Mouse (Mus musculus) limb, embryonic 13.5 days (tissue): ENCODE measurements at regions not wholly inside any gene's neighbourhood (a gene's known extent, or its start where the extent isn't known, plus 50 kb on each side); places are given as distances from the start of the nearest gene placed in this dataset.
"Not testable (repeated sequence)": the region's sequence is repeated elsewhere in the genome, so short reads cannot be mapped to it uniquely, and the experiment has no call there.

Experiments used
- ATAC-seq: fragments of 200-750 bp; cut with Nextera tagmentation; 2 replicates; pipeline ENCODE4 v1.8.0; 2017; ENCODE audit warnings: low read depth, moderate number of reproducible peaks, moderate TSS enrichment; ENCODE audit not compliant: low FRiP score
- H3K27ac ChIP-seq: fragments of 300-500 bp; sonication (generic); 2 replicates; pipeline ENCODE4 v1.5.1; 2015; ENCODE audit warnings: inconsistent platforms, mild to moderate bottlenecking, moderate library complexity
- H3K27me3 ChIP-seq: fragments of 300-500 bp; sonication (generic); 2 replicates; pipeline ENCODE4 v1.6.1; 2015; ENCODE audit warnings: mild to moderate bottlenecking, inconsistent platforms
- H3K36me3 ChIP-seq: fragments of 300-500 bp; sonication (generic); 2 replicates; pipeline ENCODE4 v1.6.1; 2015; ENCODE audit warnings: inconsistent platforms, mild to moderate bottlenecking, moderate library complexity
- H3K4me1 ChIP-seq: fragments of 300-500 bp; sonication (generic); 2 replicates; pipeline ENCODE4 v1.6.1; 2015; ENCODE audit warnings: inconsistent platforms
- H3K4me2 ChIP-seq: fragments of 300-500 bp; sonication (generic); replicated peaks from 2 replicates; pipeline ENCODE4 v1.6.1; 2015; ENCODE audit warnings: inconsistent platforms, mild to moderate bottlenecking, moderate library complexity
- H3K4me3 ChIP-seq: fragments of 300-500 bp; sonication (generic); 2 replicates; pipeline ENCODE4 v1.5.1; 2015; ENCODE audit warnings: moderate library complexity, mild to moderate bottlenecking, inconsistent platforms
- H3K9ac ChIP-seq: fragments of 300-500 bp; sonication (generic); 2 replicates; pipeline ENCODE4 v1.6.1; 2015; ENCODE audit warnings: mild to moderate bottlenecking, inconsistent platforms
- H3K9me3 ChIP-seq: fragments of 300-500 bp; sonication (generic); 2 replicates; pipeline ENCODE4 v1.6.1; 2016; ENCODE audit warnings: inconsistent platforms
- WGBS: fragments of 180-500 bp; shearing (Covaris S2); methylation state at CpG from one replicate; pipeline ENCODE4 v1.1.7; 2015; 5-methylcytosine and 5-hydroxymethylcytosine counted together

DNA sequence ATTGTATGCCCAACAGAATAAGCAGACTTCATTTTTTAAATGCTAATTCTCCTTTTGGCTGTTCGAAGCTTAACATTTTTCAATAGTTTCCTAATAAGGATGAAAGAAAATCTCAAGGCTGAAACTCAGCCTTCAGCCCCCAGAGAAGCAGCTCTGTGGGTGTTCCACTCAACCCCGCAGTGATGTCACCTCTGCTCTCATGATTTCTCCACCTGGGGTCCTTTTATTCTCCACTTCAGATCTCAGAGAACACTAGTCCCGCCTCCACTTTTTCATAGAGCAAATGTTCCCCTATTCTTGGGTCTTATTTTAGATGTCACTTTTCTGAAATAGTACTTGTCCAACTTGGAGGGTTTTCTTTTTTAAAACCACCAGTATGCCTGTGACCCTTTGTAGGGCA, 567.3 kb downstream of the Cntn3 start:
- 75% methylated on average over 3 of the region's 3 CpGs for WGBS
- Histone ChIP-seq H3K9ac (no peak overlapping the region), H3K4me1 (no peaks in the 10 kb centered on the region), H3K36me3 (no peaks in the 10 kb centered on the region), H3K27me3 (no peaks in the 10 kb centered on the region), H3K9me3 (no peaks in the 10 kb centered on the region), H3K4me3 (no peak overlapping the region), H3K4me2 (no peak overlapping the region), H3K27ac (no peak overlapping the region)
- no peak for ATAC-seq

DNA sequence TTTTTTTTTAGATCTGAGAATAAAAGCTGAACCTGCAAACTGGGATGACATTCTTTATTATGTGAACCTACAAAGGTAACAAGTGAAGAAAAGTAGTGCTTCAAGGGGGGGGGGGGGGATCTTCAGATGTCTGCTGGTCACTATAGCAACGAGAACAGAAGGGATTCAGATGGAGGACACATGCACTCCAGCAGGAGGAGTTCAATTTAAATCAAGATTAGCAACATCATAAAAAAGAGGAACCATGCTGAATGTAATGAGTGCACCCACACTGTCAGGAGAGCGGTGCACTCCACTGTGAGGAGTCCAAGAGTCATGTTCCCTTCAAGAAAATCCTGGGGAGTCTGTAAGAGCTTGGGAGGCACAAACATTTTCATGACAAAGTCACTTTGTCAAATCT, 574.7 kb downstream of the Cntn3 start:
- no peak for ATAC-seq
- 70% methylated on average over 2 of the region's 2 CpGs for WGBS

DNA sequence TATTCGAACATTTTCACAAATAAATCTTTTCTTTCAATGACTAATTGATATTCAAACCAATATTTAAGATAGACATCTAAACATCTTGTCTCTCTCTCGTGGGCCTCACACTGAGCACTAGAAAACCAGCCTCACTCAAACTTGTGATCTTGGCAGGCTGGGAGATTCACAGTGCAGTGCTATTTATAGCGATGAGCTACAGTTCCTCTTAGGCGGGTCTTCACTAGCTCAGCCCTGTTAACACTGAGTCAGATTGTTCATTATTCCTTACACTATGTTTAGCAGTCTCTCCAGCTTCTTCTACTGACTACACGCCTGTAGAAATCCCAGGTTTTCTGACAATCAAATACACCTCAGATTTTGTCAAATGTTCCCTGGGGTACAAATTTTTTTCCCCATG, 575.3 kb downstream of the Cntn3 start:
- no peak for ATAC-seq
- no peaks in the 10 kb centered on the region for H3K27me3 ChIP-seq
- H3K4me2 ChIP-seq = no peak overlapping the region
- H3K9me3 ChIP-seq = no peaks in the 10 kb centered on the region
- H3K4me1 ChIP-seq = no peaks in the 10 kb centered on the region
- no peaks in the 10 kb centered on the region for H3K36me3 ChIP-seq
- no peak overlapping the region for H3K9ac ChIP-seq
- WGBS = 74% methylated on average over 5 of the region's 5 CpGs
- H3K4me3 ChIP-seq = no peak overlapping the region
- no peak overlapping the region for H3K27ac ChIP-seq

More for the DNA sequence above, 574.7 kb downstream of the Cntn3 start:
- no peak overlapping the region for H3K27ac ChIP-seq
- no peak overlapping the region for H3K4me3 ChIP-seq
- no peaks in the 10 kb centered on the region for H3K27me3 ChIP-seq
- H3K9ac ChIP-seq = no peak overlapping the region
- H3K36me3 ChIP-seq = no peaks in the 10 kb centered on the region
- H3K4me2 ChIP-seq = no peak overlapping the region
- H3K4me1 ChIP-seq = no peaks in the 10 kb centered on the region
- H3K9me3 ChIP-seq = no peaks in the 10 kb centered on the region

DNA sequence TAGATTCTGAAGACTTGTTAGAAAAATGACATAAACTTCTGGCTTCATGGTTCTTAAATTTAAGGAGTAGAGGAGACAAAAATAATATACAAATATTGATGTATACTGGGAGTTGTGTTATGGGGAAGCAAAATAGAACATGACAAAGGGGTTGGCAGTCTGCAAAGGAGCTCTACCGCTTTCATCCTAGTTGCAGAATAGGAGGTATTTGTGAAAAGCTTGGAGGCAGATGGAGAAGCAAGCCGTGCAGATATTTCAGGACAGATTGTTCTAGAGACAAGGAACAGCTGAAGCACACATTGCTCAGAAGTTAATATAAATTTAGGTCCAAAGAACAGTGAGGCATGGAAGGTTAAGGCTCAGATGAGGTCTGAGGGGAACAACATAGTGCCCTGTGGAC, 580.1 kb downstream of the Cntn3 start:
- Histone ChIP-seq H3K4me1 (no peaks in the 10 kb centered on the region), H3K9me3 (no peaks in the 10 kb centered on the region), H3K4me3 (no peak overlapping the region), H3K36me3 (no peaks in the 10 kb centered on the region), H3K9ac (no peak overlapping the region), H3K4me2 (no peak overlapping the region), H3K27ac (no peak overlapping the region), H3K27me3 (no peaks in the 10 kb centered on the region)
- ATAC-seq = no peak
- WGBS = 87% methylated on average over 2 of the region's 2 CpGs

DNA sequence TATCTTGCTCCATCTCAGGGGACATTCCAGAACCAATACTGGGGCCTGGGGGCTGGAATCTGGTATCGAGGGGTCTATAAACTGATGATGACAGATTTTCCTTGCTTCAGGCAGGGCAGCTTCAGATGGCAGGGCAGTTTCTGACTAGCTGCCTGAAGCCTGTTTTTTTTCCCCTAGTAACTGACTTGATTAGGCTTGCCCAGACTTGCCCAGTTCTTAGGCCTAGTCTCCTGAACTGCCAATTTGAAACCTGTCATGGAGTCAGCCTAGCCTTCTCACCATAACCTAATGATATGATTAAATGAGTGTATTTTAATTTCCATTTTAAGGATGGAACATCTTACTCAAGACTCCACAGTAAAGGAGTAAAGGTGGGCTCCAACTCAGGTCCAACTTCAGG, 591.2 kb downstream of the Cntn3 start:
- no peak overlapping the region for H3K9ac ChIP-seq
- H3K9me3 ChIP-seq = no peaks in the 10 kb centered on the region
- ATAC-seq = no peak
- no peak overlapping the region for H3K4me2 ChIP-seq
- no peaks in the 10 kb centered on the region for H3K36me3 ChIP-seq
- H3K27ac ChIP-seq = no peak overlapping the region
- 51% methylated on average over 1 of the region's 1 CpGs for WGBS
- no peak overlapping the region for H3K4me3 ChIP-seq
- H3K27me3 ChIP-seq = no peaks in the 10 kb centered on the region
- H3K4me1 ChIP-seq = no peaks in the 10 kb centered on the region

DNA sequence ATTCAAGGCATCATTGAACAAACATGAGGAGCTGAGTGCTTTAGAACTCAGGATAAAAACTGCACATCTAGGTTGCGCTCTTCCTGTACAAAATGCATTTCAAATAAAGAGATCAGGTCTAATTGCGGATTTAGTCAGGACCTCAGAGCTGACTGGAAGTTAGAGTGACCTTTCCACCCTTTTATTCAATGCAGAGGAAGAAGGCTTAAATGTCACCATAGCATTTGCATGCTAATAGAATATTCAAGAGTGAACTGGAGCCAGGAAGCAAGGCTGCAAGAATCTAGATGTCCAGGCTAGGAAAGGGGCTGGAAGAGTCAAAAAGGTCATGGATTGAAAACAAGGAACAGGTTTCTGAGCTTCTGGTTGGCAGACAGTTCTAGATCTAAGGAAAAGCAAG, 593.7 kb downstream of the Cntn3 start:
- Histone ChIP-seq H3K9ac (no peak overlapping the region), H3K36me3 (no peaks in the 10 kb centered on the region), H3K4me2 (no peak overlapping the region), H3K4me3 (no peak overlapping the region), H3K27ac (no peak overlapping the region), H3K9me3 (no peaks in the 10 kb centered on the region), H3K4me1 (no peaks in the 10 kb centered on the region), H3K27me3 (no peaks in the 10 kb centered on the region)
- no peak for ATAC-seq
- WGBS = 84% methylated on average over 2 of the region's 2 CpGs

DNA sequence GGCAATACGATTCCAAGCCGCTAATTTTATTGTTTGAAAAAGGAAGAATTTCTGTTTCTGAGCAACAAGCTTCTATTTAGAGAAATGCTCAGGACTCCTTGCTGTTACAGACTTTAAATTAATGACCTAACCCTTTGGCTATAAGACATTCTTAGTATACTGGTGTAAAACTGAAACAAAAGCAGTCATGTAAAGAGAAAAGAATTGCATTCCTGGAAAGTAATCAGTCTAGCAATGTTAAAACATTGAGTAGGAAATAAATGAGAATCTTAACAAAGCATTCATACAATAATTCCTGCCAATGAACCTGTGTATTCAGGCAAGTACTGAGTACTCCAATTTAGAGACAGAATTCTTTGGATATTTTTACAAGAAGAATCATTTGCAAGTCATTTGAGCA, 587.2 kb upstream of the Pdzrn3 start:
- 84% methylated on average over 2 of the region's 2 CpGs for WGBS
- H3K27me3 ChIP-seq = no peaks in the 10 kb centered on the region
- no peak for ATAC-seq

DNA sequence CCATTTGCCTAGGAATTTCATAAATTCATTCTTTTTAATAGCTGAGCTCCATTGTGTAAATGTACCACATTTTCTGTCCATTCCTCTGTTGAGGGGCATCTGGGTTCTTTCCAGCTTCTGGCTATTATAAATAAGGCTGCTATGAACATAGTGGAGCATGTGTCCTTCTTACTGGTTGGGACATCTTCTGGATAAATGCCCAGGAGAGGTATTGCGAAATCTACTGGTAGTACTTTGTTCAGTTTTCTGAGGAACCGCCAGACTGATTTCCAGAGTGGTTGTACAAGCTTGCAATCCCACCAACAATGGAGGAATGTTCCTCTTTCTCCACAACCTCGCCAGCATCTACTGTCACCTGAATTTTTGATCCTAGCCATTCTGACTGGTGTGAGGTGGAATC, 583.8 kb upstream of the Pdzrn3 start:
- not testable (repeated sequence) for H3K27me3 ChIP-seq, H3K9me3 ChIP-seq, H3K4me3 ChIP-seq, H3K36me3 ChIP-seq, H3K9ac ChIP-seq, ATAC-seq, H3K4me1 ChIP-seq, H3K27ac ChIP-seq, H3K4me2 ChIP-seq
- WGBS = 88% methylated on average over 3 of the region's 3 CpGs

More for the DNA sequence above, 587.2 kb upstream of the Pdzrn3 start:
- H3K36me3 ChIP-seq = no peaks in the 10 kb centered on the region
- no peaks in the 10 kb centered on the region for H3K4me1 ChIP-seq
- no peak overlapping the region for H3K4me2 ChIP-seq
- no peak overlapping the region for H3K9ac ChIP-seq
- H3K4me3 ChIP-seq = no peak overlapping the region
- H3K9me3 ChIP-seq = no peaks in the 10 kb centered on the region
- no peak overlapping the region for H3K27ac ChIP-seq

DNA sequence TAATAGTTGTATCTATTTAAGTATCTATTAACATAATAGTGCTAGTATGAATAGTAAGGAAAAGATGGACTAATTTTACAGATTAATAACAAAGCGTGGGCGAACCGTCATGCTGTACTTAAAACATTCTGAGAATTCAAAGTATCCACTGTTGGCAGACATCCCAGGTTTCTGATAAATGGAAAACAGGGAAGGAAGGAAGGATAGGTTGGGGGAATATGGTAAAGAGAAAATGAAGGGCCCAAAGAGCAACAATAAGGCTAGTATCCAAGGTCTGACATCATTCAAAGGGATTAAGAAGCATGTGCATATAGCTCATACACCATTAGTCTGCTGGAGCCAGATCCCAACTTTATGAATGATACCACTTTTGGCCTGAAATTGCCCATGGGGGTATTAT, 572.0 kb upstream of the Pdzrn3 start:
- Histone ChIP-seq H3K27me3 (no peaks in the 10 kb centered on the region), H3K36me3 (no peaks in the 10 kb centered on the region), H3K27ac (no peak overlapping the region), H3K9ac (no peak overlapping the region), H3K4me3 (no peak overlapping the region), H3K9me3 (no peaks in the 10 kb centered on the region), H3K4me1 (no peaks in the 10 kb centered on the region), H3K4me2 (no peak overlapping the region)
- WGBS = 59% methylated on average over 3 of the region's 3 CpGs
- no peak for ATAC-seq

DNA sequence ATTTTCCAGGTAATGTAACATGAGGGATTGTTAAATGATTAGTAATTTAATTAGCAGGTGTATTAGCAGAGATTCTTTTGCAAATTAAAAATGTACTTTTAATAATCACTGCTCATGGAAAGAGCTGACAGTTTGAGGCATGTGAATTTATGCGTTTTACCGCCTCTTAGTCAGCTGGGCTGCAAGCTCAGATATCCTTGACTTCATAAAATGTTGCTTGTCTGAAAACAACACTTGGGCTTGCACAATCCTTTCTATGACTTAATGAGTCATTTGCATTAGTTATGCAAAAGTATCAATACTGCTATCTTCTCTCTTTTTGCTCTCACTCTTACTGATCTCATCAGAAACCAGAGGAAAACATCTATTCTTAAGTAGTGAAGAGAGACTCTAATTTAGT, 571.3 kb upstream of the Pdzrn3 start:
- Histone ChIP-seq H3K36me3 (no peaks in the 10 kb centered on the region), H3K9ac (no peak overlapping the region), H3K4me1 (no peaks in the 10 kb centered on the region), H3K27ac (no peak overlapping the region), H3K4me3 (no peak overlapping the region), H3K9me3 (no peaks in the 10 kb centered on the region), H3K4me2 (no peak overlapping the region), H3K27me3 (no peaks in the 10 kb centered on the region)
- ATAC-seq = no peak
- 84% methylated on average over 2 of the region's 2 CpGs for WGBS

DNA sequence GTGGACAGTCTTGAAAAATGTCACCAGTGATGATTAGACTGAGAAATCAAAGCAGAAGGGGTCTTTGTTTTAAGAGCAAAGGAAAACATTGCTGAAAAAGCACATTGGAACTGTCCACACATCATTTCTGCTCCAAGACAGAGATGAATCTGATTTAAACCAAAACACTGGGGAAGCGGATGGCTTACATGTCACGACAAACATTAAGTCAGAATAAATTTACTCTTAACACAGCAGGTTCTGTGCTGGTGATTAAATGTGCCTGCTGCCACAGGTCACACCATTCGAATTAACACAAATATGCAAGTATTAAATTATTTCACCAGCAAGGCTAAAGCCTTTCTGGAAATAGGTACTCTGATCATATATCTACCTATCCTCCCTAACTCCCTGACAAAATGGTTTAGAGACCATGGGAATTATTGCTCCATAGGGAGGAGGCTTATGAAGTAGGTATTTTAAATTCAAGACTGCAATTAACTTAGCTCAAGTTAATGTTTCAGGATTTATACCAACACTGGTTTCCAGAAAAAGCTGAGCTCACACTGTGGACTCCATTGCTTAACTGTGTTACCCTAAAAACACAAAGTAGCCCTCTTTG, 562.7 kb upstream of the Pdzrn3 start:
- WGBS = 61% methylated on average over 3 of the region's 3 CpGs
- H3K9me3 ChIP-seq = no peaks in the 10 kb centered on the region
- no peak overlapping the region for H3K4me3 ChIP-seq
- ATAC-seq = no peak
- no peak overlapping the region for H3K4me2 ChIP-seq
- H3K27ac ChIP-seq = no peak overlapping the region
- no peaks in the 10 kb centered on the region for H3K4me1 ChIP-seq
- no peak overlapping the region for H3K9ac ChIP-seq
- H3K36me3 ChIP-seq = no peaks in the 10 kb centered on the region
- H3K27me3 ChIP-seq = no peaks in the 10 kb centered on the region

DNA sequence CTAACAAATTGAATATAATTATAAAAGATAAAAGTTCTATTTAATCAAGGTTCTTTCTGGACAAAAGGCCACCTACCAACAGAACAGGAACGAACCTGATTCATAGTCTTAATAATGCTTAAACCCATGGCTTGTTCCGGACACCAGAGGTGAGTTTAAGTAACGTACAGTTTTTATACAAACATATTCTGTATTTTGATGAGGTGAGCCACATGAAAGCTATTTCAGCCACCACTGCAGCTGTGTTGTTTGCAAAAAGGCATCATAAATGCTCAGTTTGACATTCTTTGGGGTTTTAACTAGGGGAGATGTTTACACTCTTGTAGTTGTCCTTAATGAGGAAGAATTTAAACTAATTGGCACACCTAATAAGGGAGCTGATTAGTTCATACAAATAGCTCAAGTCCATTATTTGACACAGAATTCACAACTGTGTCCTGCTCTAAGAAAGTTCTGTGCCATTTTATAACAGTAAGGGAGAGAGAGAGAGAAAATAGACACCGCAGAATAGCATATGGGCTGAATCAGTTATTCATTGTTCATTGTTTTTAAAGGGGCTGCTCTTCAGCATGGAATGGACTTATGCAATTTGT, 560.8 kb upstream of the Pdzrn3 start:
- H3K27ac ChIP-seq = no peak overlapping the region
- no peak for ATAC-seq
- no peaks in the 10 kb centered on the region for H3K4me1 ChIP-seq
- no peak overlapping the region for H3K4me2 ChIP-seq
- H3K9me3 ChIP-seq = no peaks in the 10 kb centered on the region
- H3K27me3 ChIP-seq = no peaks in the 10 kb centered on the region
- no peak overlapping the region for H3K9ac ChIP-seq
- WGBS = 53% methylated on average over 4 of the region's 4 CpGs
- no peak overlapping the region for H3K4me3 ChIP-seq
- no peaks in the 10 kb centered on the region for H3K36me3 ChIP-seq
